Mouse (Mus musculus): ENCODE measurements around the gene Bcas3.

DNA sequence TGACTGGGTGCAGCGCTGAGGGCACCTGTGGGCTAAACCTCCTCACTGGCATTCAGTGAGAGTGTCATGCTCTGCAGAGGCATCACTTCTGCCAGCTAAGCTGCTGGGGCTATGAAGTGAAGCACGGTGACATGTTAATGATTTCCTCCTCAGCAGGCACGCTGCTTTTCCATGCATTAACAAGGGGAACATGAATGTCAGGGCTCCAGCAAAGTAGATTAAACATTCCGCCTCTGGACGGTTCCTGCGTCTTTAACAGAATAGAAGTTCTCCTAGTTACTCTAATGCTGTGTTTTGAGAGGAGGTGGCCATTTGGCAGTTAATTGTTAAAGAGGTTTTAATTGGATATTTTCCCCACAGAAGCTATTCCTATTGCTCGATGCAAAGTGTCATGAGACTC lies 134.5 kb downstream of the Bcas3 start:
- TF ChIP-seq POLR2A (IDR thresholded peaks at IDR 0.05; ENCODE audit: low read depth, low read length) (no peak), CTCF (IDR thresholded peaks at IDR 0.05; ENCODE audit: extremely low read depth, insufficient read depth, insufficient read length, insufficient replicate concordance) (no peak)
